Mouse (Mus musculus) megakaryocyte-erythroid progenitor cell, adult 5 weeks (primary cell): ENCODE results near the gene Efna4. TPM values are rescaled to one million over a fixed set of nuclear protein-coding genes. Genes with fewer than 3 reads are reported as not detected.

ENCODE experiments used
- polyA plus RNA-seq: library from polyadenylated mRNA; stranded (reverse); fragments of >175 nt; gene quantifications from 2 replicates; pipeline ENCODE4 v1.2.3, GENCODE M21; 2012

Efna4 gene
- 3.1 and 4.1 TPM in 2 replicates for polyA plus RNA-seq

DNA sequence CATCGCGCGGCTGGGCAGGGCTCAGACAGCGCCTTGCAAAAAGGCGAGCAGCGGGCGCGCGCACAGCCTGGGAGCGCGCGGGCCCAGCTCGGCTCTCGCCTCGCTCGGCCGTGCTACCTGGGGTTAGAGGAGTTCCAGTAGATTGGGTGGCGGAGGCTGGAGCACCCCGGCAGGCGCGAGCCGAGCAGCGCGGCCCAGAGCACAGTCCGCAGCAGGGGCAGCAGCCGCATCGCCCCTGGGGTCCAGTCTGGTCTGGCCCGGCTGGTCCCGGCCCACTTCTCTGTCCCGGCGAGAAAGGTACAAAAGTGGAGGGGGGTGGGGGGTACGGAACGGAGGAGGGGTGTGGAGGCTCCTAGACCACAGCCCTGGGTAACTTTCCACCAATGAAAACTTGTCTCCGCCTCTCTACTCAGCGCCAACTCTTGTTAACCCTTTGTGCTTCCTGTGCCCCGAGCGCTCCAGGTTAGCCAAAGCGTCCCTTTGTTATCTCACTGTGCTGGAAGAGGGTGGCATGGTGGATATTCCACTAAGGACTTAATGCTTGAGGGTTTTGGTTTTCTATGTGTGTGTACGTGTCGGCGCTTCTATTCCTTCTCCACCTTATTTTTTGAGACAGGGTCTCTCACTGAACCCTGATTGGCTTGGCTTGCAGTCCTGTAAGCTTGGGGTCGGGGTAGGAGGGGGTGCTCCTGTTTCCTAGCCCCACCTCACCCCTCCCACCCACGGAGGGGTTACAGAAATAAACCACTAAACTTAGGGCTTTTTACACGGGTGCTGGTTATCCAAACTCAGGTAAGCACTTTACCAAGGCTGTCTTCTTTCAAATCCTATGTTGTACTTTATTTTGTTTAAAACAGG lies at the start of gene Efna4:
Efna4 (minus strand) TSS at position 308 of the 858 bp plus-strand sequence.

GRCm38 (mm10) chr3:89365153-89365485 lies 27.3 kb upstream of the Efna4 start, which contains the start of gene Dcst1:
Gene Dcst1, minus strand, starts transcription at chr3:89365253.

DNA sequence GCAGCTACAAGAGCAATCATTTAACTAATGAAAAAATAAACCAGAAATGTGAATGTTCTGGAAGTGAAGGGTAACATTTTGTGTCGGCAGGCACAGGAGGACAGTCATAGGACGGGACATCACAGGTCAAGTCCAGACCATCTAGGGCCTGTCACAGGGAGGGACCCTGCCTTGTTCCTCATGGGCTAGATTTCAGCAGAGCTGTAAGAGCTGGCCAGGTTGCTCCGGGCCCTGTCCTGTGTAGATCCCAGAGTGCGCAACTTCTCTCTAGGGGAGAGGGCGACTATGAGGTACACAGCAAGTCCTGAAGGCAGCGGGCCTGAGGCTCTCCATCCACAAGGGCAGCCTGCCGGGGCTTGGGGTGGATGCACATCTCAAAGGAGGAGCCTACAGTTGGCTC lies 23.8 kb upstream of the Efna4 start, which contains the start of gene Dcst2:
Dcst2 (plus strand) TSS at position 301 of the 400 bp plus-strand sequence.

DNA sequence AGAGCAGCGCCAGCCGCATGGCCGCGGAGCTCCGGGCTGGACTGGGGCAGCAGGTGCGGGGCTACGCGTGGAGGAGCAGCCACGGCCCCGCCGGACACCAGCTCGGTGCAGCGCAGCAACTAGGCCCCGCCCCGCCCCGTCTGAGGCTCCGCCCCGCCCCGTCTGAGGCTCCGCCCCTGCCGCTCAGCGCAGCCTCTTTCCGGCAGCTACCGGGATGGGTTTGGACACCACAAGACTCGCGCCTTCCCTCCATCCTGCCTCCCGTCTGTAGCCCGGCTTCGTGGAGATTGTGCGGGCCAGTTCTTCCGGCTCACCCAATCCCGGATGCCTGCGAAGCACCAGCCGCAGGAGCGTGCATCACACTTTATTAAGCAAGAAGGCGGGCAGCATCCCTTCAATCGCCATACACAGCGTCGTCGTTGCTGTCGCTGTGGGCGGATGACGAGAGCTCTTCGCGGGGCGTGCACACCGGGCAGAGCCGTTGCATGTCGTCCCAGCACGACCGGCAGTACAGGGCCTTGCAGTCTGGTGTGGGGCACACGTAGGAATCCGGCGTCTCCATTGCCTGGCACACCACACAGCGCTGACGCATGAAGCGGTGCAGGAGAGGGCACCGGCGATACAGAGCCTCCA lies 12.2 kb upstream of the Efna4 start, which contains the start of gene Adam15:
Adam15 (minus strand) TSS at position 128 of the 633 bp plus-strand sequence.

GRCm38 (mm10) chr3:89322514-89323165 lies 15.2 kb downstream of the Efna4 start, which contains the start of gene Efna3:
Gene Efna3, minus strand, starts transcription at chr3:89322965.

Other genes with a start within 250 kb of the Efna4 start
- 33.6 and 37.2 TPM in 2 replicates for gene Rusc1, start 244.7 kb downstream of the Efna4 start, polyA plus RNA-seq
- 1.0 and 1.1 TPM in 2 replicates for gene Gm43738, start 236.9 kb downstream of the Efna4 start, polyA plus RNA-seq
- gene Fdps, start 236.1 kb downstream of the Efna4 start, polyA plus RNA-seq: 5.8 and 10.1 TPM in 2 replicates
- gene Pklr, start 201.9 kb downstream of the Efna4 start, polyA plus RNA-seq: 27.8 and 36.5 TPM in 2 replicates
- gene Hcn3, start 177.8 kb downstream of the Efna4 start, polyA plus RNA-seq: 1.8 and 2.5 TPM in 2 replicates
- gene Clk2, start 173.2 kb downstream of the Efna4 start, polyA plus RNA-seq: 49.2 and 71.4 TPM in 2 replicates
- 366 and 382 TPM in 2 replicates for gene Scamp3, start 160.6 kb downstream of the Efna4 start, polyA plus RNA-seq
- 253 and 287 TPM in 2 replicates for gene Fam189b, start 154.9 kb downstream of the Efna4 start, polyA plus RNA-seq
- gene Gba, start 135.1 kb downstream of the Efna4 start, polyA plus RNA-seq: 9.8 and 12.3 TPM in 2 replicates
- gene Thbs3, start 122.8 kb downstream of the Efna4 start, polyA plus RNA-seq: 0.61 and 2.0 TPM in 2 replicates
- 318 and 336 TPM in 2 replicates for gene Mtx1, start 110.9 kb downstream of the Efna4 start, polyA plus RNA-seq
- gene Muc1, start 109.0 kb downstream of the Efna4 start, polyA plus RNA-seq: 0.56 and 0.64 TPM in 2 replicates
- 235 and 304 TPM in 2 replicates for gene Krtcap2, start 92.1 kb downstream of the Efna4 start, polyA plus RNA-seq
- gene Trim46, start 91.7 kb downstream of the Efna4 start, polyA plus RNA-seq: 9.2 and 11.3 TPM in 2 replicates
- gene Dpm3, start 78.7 kb downstream of the Efna4 start, polyA plus RNA-seq: 448 and 506 TPM in 2 replicates
- gene Slc50a1, start 67.5 kb downstream of the Efna4 start, polyA plus RNA-seq: 12.7 and 16.4 TPM in 2 replicates
- not detected in 2 replicates for gene Efna1, start 56.9 kb downstream of the Efna4 start, polyA plus RNA-seq
- 0.83 and 0.91 TPM in 2 replicates for gene Efna3, start 15.1 kb downstream of the Efna4 start, polyA plus RNA-seq
- gene Adam15, start 12.0 kb upstream of the Efna4 start, polyA plus RNA-seq: 195 and 256 TPM in 2 replicates
- gene Dcst2, start 23.9 kb upstream of the Efna4 start, polyA plus RNA-seq: not detected in 2 replicates
- not detected in 2 replicates for gene Dcst1, start 27.2 kb upstream of the Efna4 start, polyA plus RNA-seq
- 42.9 and 63.7 TPM in 2 replicates for gene Zbtb7b, start 56.7 kb upstream of the Efna4 start, polyA plus RNA-seq
- gene Lenep, start 64.8 kb upstream of the Efna4 start, polyA plus RNA-seq: 0.05 and 0.10 TPM in 2 replicates
- gene Flad1, start 73.8 kb upstream of the Efna4 start, polyA plus RNA-seq: 17.5 and 17.9 TPM in 2 replicates
- gene Cks1b, start 80.4 kb upstream of the Efna4 start, polyA plus RNA-seq: 66.6 and 73.2 TPM in 2 replicates
- gene Shc1, start 80.4 kb upstream of the Efna4 start, polyA plus RNA-seq: 117 and 151 TPM in 2 replicates
- gene Pygo2, start 92.2 kb upstream of the Efna4 start, polyA plus RNA-seq: 111 and 155 TPM in 2 replicates
- 18.0 and 19.0 TPM in 2 replicates for gene Pbxip1, start 98.7 kb upstream of the Efna4 start, polyA plus RNA-seq
- gene Pmvk, start 116.5 kb upstream of the Efna4 start, polyA plus RNA-seq: 9.1 and 14.1 TPM in 2 replicates
- 0.02 and 0.08 TPM in 2 replicates for gene Kcnn3, start 182.1 kb upstream of the Efna4 start, polyA plus RNA-seq